Mouse (Mus musculus) frontal cortex, adult 2 months (tissue): Measurements from ENCODE around the gene Gm7075. TPM values are rescaled to one million over a fixed set of nuclear protein-coding genes. Genes with fewer than 3 reads are reported as not detected.
A peak's percentile ranks its signal among the peaks of the same experiment; 100 is the strongest.

Experiments
- DNase-seq, 2 experiments: peaks; one replicate each; pipeline ENCODE4 v3.0.0; 2022; ENCODE audit warnings: low spot score in 1 of 2; ENCODE audit errors: extremely low spot score in 1 of 2
- polyA plus RNA-seq: library from polyadenylated mRNA; depleted of rRNA; stranded (reverse); fragments of >200 nt; gene quantifications from 2 replicates; pipeline ENCODE4 v1.2.3, GENCODE M21; 2012; rRNA removed

Gm7075 gene
- polyA plus RNA-seq, 1 experiment, result not detected

DNA sequence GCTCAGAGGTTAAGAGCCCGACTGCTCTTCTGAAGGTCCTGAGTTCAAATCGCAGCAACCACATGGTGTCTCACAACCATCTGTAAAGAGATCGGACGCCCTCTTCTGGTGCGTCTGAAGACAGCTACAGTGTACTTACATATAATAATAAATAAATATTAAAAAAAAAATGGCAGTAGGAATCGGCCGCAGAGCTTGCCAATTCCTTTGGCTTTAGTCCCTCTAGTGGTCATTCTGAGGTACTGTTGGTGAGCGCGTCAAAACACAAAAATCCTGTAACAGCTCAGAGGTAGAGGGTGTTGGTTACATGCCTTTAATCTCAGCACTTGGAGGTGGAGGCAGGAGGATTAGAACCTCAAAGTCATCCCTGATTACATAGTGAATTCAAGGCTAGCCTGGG is 44.1 kb downstream of the Gm7075 start:
- DNase-seq, result peak in 1 of 2 experiments; percentile 81

GRCm38 (mm10) chr10:63376303-63376702 is 45.3 kb downstream of the Gm7075 start:
- no peak for DNase-seq

Other genes with a start within 250 kb of the Gm7075 start
- 1.9 and 2.0 TPM in 2 replicates for gene Mypn, start 217.8 kb downstream of the Gm7075 start, polyA plus RNA-seq
- gene Herc4, start 178.0 kb downstream of the Gm7075 start, polyA plus RNA-seq, result 31.8 and 33.7 TPM in 2 replicates
- 11.8 and 12.9 TPM in 2 replicates for gene Sirt1, start 40.1 kb downstream of the Gm7075 start, polyA plus RNA-seq
- 19.1 and 23.4 TPM in 2 replicates for gene Dnajc12, start 39.3 kb downstream of the Gm7075 start, polyA plus RNA-seq
- gene Ctnna3, start 8.3 kb upstream of the Gm7075 start, polyA plus RNA-seq, result 0.46 and 0.70 TPM in 2 replicates